Mouse (Mus musculus) CH12.LX (cell line): ENCODE data around the gene A630023A22Rik. TPM values are rescaled to one million over a fixed set of nuclear protein-coding genes. Genes with fewer than 3 reads are reported as not detected.

Experiments
- DNase-seq: peaks from one replicate; pipeline ENCODE4 v3.0.0-alpha.2; 2013; ENCODE audit errors: extremely low read depth
- H3K27ac ChIP-seq: 2 replicates; pipeline ENCODE4 v1.5.1; 2012; ENCODE audit warnings: low read depth, mild to moderate bottlenecking, control low read depth, moderate library complexity; ENCODE audit not compliant: insufficient read depth
- H3K27me3 ChIP-seq: replicated peaks from 2 replicates; pipeline ENCODE3; 2012; ENCODE audit warnings: inconsistent platforms
- H3K36me3 ChIP-seq, 2 experiments: replicated peaks in 1 of 2; 2 replicates each; pipeline versions ENCODE3 to v1.6.1; 2012; ENCODE audit warnings: inconsistent platforms in 1 of 2, low read length in 1 of 2, mild to moderate bottlenecking in 1 of 2, mixed read lengths in 1 of 2, moderate library complexity in 1 of 2; ENCODE audit not compliant: control insufficient read depth in 1 of 2, insufficient read depth in 1 of 2
- H3K4me1 ChIP-seq, 2 experiments: 2 replicates each; pipeline ENCODE4 v1.6.1; 2012; ENCODE audit warnings: inconsistent platforms in 1 of 2, moderate library complexity in 1 of 2; ENCODE audit not compliant: insufficient read depth in 2 of 2, control insufficient read depth in 1 of 2
- H3K4me2 ChIP-seq: 2 replicates; pipeline ENCODE4 v1.6.1; 2012; ENCODE audit warnings: low read depth, mild to moderate bottlenecking, control low read depth; ENCODE audit not compliant: poor library complexity, insufficient read depth, severe bottlenecking
- H3K4me3 ChIP-seq, 3 experiments: fragments of 150-350 bp in 1 of 3; sonication (generic) in 1 of 3; replicated peaks in 1 of 3; 2 replicates each; pipeline versions ENCODE3 to v1.5.1; 2011 to 2012; ENCODE audit warnings: low read depth in 2 of 3, low read length in 2 of 3, mild to moderate bottlenecking in 2 of 3, moderate library complexity in 2 of 3, control low read depth in 1 of 3, improper control_type of control experiment in 1 of 3, inconsistent platforms in 1 of 3, mixed read lengths in 1 of 3; ENCODE audit not compliant: poor library complexity in 1 of 3
- H3K79me2 ChIP-seq: replicated peaks from 2 replicates; pipeline ENCODE4 v1.6.1; 2012; ENCODE audit warnings: mild to moderate bottlenecking, moderate library complexity; ENCODE audit not compliant: control insufficient read depth, poor library complexity, insufficient read depth, severe bottlenecking; ENCODE audit errors: extremely low read depth
- H3K9ac ChIP-seq: 2 replicates; pipeline ENCODE4 v1.6.1; 2012; ENCODE audit warnings: low read depth, mild to moderate bottlenecking, control low read depth, moderate library complexity; ENCODE audit not compliant: insufficient read depth
- H3K9me3 ChIP-seq: replicated peaks from 2 replicates; pipeline ENCODE3; 2012; ENCODE audit warnings: low read length, inconsistent platforms, mixed read lengths
- CHD2 ChIP-seq: IDR thresholded peaks from 2 replicates; pipeline ENCODE4 v1.6.1; 2011; ENCODE audit warnings: low read length, improper control_type of control experiment
- CTCF ChIP-seq, 2 experiments: IDR thresholded peaks in 1 of 2; conservative IDR thresholded peaks in 1 of 2; 2 replicates each; pipeline ENCODE4 v1.5.1; 2011 to 2012; ENCODE audit warnings: low read depth in 2 of 2, low read length in 2 of 2, improper control_type of control experiment in 1 of 2, inconsistent platforms in 1 of 2, mild to moderate bottlenecking in 1 of 2, moderate library complexity in 1 of 2
- IRF4 ChIP-seq: IDR thresholded peaks from 2 replicates; pipeline ENCODE4 v1.6.1; 2014; ENCODE audit warnings: low read depth, mild to moderate bottlenecking, inconsistent platforms, low read length, improper control_type of control experiment
- JUN ChIP-seq: IDR thresholded peaks from 2 replicates; pipeline ENCODE4 v1.6.1; 2011; ENCODE audit warnings: low read depth, mild to moderate bottlenecking, low read length, improper control_type of control experiment, moderate library complexity; ENCODE audit not compliant: insufficient read depth
- MEF2A ChIP-seq: IDR thresholded peaks from 2 replicates; pipeline ENCODE4 v1.6.1; 2014; ENCODE audit warnings: low read depth, mild to moderate bottlenecking, inconsistent platforms, low read length, improper control_type of control experiment, borderline replicate concordance
- MYC ChIP-seq: IDR thresholded peaks from 2 replicates; pipeline ENCODE4 v1.6.1; 2011; ENCODE audit warnings: low read depth, mild to moderate bottlenecking, improper control_type of control experiment, low read length
- PAX5 ChIP-seq: IDR thresholded peaks from 2 replicates; pipeline ENCODE4 v1.6.1; 2012; ENCODE audit warnings: low read length, inconsistent platforms, mixed read lengths
- POLR2A ChIP-seq: IDR thresholded peaks from 2 replicates; pipeline ENCODE4 v1.6.1; 2011; ENCODE audit warnings: low read depth, mild to moderate bottlenecking, improper control_type of control experiment, low read length
- POLR2AphosphoS2 ChIP-seq: IDR thresholded peaks from 2 replicates; pipeline ENCODE4 v1.6.1; 2011; ENCODE audit warnings: low read depth, low read length, improper control_type of control experiment
- RCOR1 ChIP-seq: conservative IDR thresholded peaks from 2 replicates; pipeline ENCODE4 v1.6.1; 2012; ENCODE audit warnings: low read depth, mild to moderate bottlenecking, inconsistent platforms, low read length, improper control_type of control experiment
- SIN3A ChIP-seq: IDR thresholded peaks from 2 replicates; pipeline ENCODE4 v1.6.1; 2012; ENCODE audit warnings: low read length, improper control_type of control experiment, inconsistent platforms
- SMC3 ChIP-seq: IDR thresholded peaks from 2 replicates; pipeline ENCODE4 v1.6.1; 2011; ENCODE audit warnings: low read depth, low read length, improper control_type of control experiment
- UBTF ChIP-seq: IDR thresholded peaks from 2 replicates; pipeline ENCODE4 v1.6.1; 2012; ENCODE audit warnings: low read depth, mild to moderate bottlenecking, inconsistent platforms, low read length, improper control_type of control experiment, moderate library complexity
- USF2 ChIP-seq: conservative IDR thresholded peaks from 2 replicates; pipeline ENCODE4 v1.6.1; 2011; ENCODE audit warnings: low read depth, low read length, improper control_type of control experiment
- ZMIZ1 ChIP-seq: IDR thresholded peaks from 2 replicates; pipeline ENCODE4 v1.6.1; 2012; ENCODE audit warnings: low read depth, mild to moderate bottlenecking, inconsistent platforms, low read length, improper control_type of control experiment
- ZNF384 ChIP-seq: IDR thresholded peaks from 2 replicates; pipeline ENCODE4 v1.6.1; 2012; ENCODE audit warnings: low read depth, low read length, improper control_type of control experiment, inconsistent platforms
- dilution Hi-C: fragments of 300-500 bp; cut with MboI; formaldehyde crosslinking; loops from 2 replicates; pipeline ENCODE4 v1.14.3; 2020; ENCODE audit warnings: low sequenced_read_pairs; ENCODE audit not compliant: extremely low pct_unique_long_range_greater_than_20kb, extremely low pct_ligation_motif_present
- in situ Hi-C: fragments of 300-500 bp; cut with MboI; formaldehyde crosslinking; loops from 3 replicates; pipeline ENCODE4 v1.14.3; 2019; ENCODE audit warnings: low sequenced_read_pairs, low pct_ligation_motif_present, low pct_unique_long_range_greater_than_20kb, mixed read lengths
- polyA plus RNA-seq: library from polyadenylated mRNA; unstranded; fragments of >175 nt; gene quantifications from 2 replicates; pipeline ENCODE4 v1.2.1, GENCODE M21; 2012; ENCODE audit warnings: low read depth; ENCODE audit not compliant: insufficient read length
- total RNA-seq, 2 experiments: library from RNA; depleted of rRNA; stranded (reverse); fragments of 300-350 nt in 1 of 2; fragments of >200 nt in 1 of 2; gene quantifications; 2 replicates each; pipeline ENCODE4 v1.2.3; 2012 to 2014

Gene A630023A22Rik
- total RNA-seq (2012; rRNA removed) (not detected in 2 replicates), total RNA-seq (2014; rRNA removed) (not detected in 2 replicates), polyA plus RNA-seq (0.36 TPM in 1 of 2 replicates, not detected in the other)

GRCm38 (mm10) chr14:34102601-34103000 lies at the start of gene A630023A22Rik:
A630023A22Rik (minus strand) TSS chr14:34102754.
- no peak within 1 kb of the TSS for H3K9ac ChIP-seq
- dilution Hi-C loops = no loop called here
- in situ Hi-C loops = no loop called here

DNA sequence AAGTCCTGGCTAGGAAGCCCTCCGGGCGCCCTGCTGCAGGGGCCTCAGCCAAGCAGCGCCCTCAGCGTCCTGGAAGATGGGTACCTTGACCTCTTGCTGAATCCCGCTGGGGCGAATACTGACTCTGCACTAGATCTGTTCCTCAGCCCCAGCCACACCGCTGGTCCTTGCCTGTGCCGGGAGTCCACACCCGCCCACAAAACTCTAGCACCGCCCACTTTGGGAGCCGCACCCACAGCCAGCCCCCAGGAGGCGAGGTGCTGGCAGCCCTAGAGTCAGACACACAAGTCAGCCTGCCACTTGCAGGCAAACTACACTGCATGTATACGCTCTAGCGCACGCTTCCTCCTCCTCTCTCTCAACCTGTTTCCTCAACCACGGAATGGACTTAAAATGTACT lies 49.8 kb upstream of the A630023A22Rik start, which contains the start of gene Npy4r:
Gene Npy4r (minus strand): TSS at position 148 of the 400 bp plus-strand sequence.
- peaks cover 6 to 17% of the 10 kb centered on the region in 2 experiments for H3K4me1 ChIP-seq
- DNase-seq = peak; percentile 58
- H3K36me3 ChIP-seq = no peaks in the 10 kb centered on the region
- H3K27ac ChIP-seq = no peak within 1 kb of the TSS
- H3K4me3 ChIP-seq = no peak within 1 kb of the TSS
- in situ Hi-C loops = loop anchor here (5.0 to 10.0 kb wide), 2 partner anchors 40 to 68 kb away; partner anchors contain the start of gene Anxa8
- H3K9ac ChIP-seq = no peak within 1 kb of the TSS
- peaks cover 9% of the 10 kb centered on the region for H3K27me3 ChIP-seq
- no peaks in the 10 kb centered on the region for H3K9me3 ChIP-seq
- no peaks in the 10 kb centered on the region for H3K79me2 ChIP-seq
- TF ChIP-seq RCOR1 (no peak), CTCF (conservative IDR thresholded peaks at IDR 0.05 in 1 of 2, IDR thresholded peaks at IDR 0.05 in 1 of 2; ENCODE audit: low read depth in 2 of 2, low read length in 2 of 2) (no peak), MYC (no peak), JUN (no peak), POLR2AphosphoS2 (no peak), ZNF384 (no peak), CHD2 (no peak)
- H3K4me2 ChIP-seq = peak within 1 kb of the TSS; percentile 38; the same call in 1 of the 2 replicates
- dilution Hi-C loops = no loop called here

More at GRCm38 (mm10) chr14:34102601-34103000, at the start of gene A630023A22Rik:
- Histone ChIP-seq H3K4me1 (peaks cover 4 to 20% of the 10 kb centered on the region in 2 experiments; a peak in 3 of 4 replicates), H3K4me2 (no peak within 1 kb of the TSS), H3K36me3 (no peaks in the 10 kb centered on the region), H3K4me3 (no peak within 1 kb of the TSS), H3K27me3 (no peaks in the 10 kb centered on the region), H3K9me3 (no peaks in the 10 kb centered on the region), H3K27ac (no peak within 1 kb of the TSS), H3K79me2 (no peaks in the 10 kb centered on the region)
- DNase-seq = no peak
- no peak for TF ChIP-seq CHD2
- no peak for TF ChIP-seq SIN3A
- TF ChIP-seq MEF2A = no peak

DNA sequence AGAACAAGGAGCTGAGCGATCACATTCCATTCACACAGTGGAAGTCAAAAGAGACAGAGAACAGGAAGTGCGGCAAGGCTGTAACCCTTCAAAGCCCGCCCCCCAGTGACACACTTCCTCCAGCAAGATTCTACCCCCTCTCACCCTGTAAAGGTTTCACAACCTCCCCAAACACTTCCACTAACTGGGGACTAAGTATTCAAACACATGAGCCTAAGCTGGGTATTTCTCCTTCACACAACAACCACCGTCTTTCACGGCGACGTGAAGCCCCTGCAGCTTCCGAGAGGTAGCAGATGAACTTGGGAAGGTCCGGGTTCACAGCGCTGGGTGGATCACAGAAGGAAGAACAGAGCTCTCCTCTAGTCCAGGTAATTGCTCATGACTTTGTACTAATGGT lies 40.4 kb upstream of the A630023A22Rik start:
- H3K79me2 ChIP-seq = no peaks in the 10 kb centered on the region
- no peak overlapping the region for H3K4me3 ChIP-seq
- no peak for TF ChIP-seq PAX5
- no peak for TF ChIP-seq IRF4
- no peak for TF ChIP-seq UBTF
- TF ChIP-seq POLR2A = no peak
- no peak for TF ChIP-seq USF2
- TF ChIP-seq ZMIZ1 = no peak
- no peak for TF ChIP-seq CTCF (conservative IDR thresholded peaks at IDR 0.05 in 1 of 2, IDR thresholded peaks at IDR 0.05 in 1 of 2; ENCODE audit: low read depth in 2 of 2, low read length in 2 of 2)
- no peak for TF ChIP-seq SMC3
- DNase-seq = no peak
- no peaks in the 10 kb centered on the region for H3K9me3 ChIP-seq
- H3K4me2 ChIP-seq = no peak overlapping the region
- dilution Hi-C loops = no loop called here
- no peak overlapping the region for H3K27ac ChIP-seq
- H3K27me3 ChIP-seq = no peaks in the 10 kb centered on the region
- H3K4me1 ChIP-seq = no peaks in the 10 kb centered on the region
- no peak overlapping the region for H3K9ac ChIP-seq
- no peaks in the 10 kb centered on the region for H3K36me3 ChIP-seq
- in situ Hi-C loops = no loop called here
